Mouse (Mus musculus) embryonic facial prominence, embryonic 11.5 days (tissue): ENCODE results near the gene Gna12. TPM values are rescaled to one million over a fixed set of nuclear protein-coding genes. Genes with fewer than 3 reads are reported as not detected.

Experiments used
- ATAC-seq: fragments of 200-750 bp; cut with Nextera tagmentation; replicated peaks from 2 replicates; pipeline ENCODE4 v1.8.0; 2017; ENCODE audit warnings: low read depth; ENCODE audit not compliant: insufficient number of reproducible peaks, low FRiP score, low TSS enrichment
- DNase-seq: peaks from one replicate; pipeline ENCODE4 v3.0.0-alpha.2; 2015; ENCODE audit warnings: low spot score
- H3K27ac ChIP-seq: fragments of 300-500 bp; sonication (generic); replicated peaks from 2 replicates; pipeline ENCODE4 v1.5.1; 2014; ENCODE audit warnings: mild to moderate bottlenecking, low read depth, low read length, control low read depth
- H3K27me3 ChIP-seq: fragments of 300-500 bp; sonication (generic); 2 replicates; pipeline ENCODE4 v1.6.1; 2014; ENCODE audit warnings: mild to moderate bottlenecking, low read length, moderate library complexity, mixed read lengths; ENCODE audit not compliant: control insufficient read depth, insufficient read depth
- H3K36me3 ChIP-seq: fragments of 300-500 bp; sonication (generic); replicated peaks from 2 replicates; pipeline ENCODE4 v1.6.1; 2014; ENCODE audit warnings: low read depth, mild to moderate bottlenecking, low read length, moderate library complexity, mixed read lengths; ENCODE audit not compliant: control insufficient read depth, insufficient read depth
- H3K4me1 ChIP-seq: fragments of 300-500 bp; sonication (generic); 2 replicates; pipeline ENCODE4 v1.6.1; 2014; ENCODE audit warnings: low read length, mixed read lengths; ENCODE audit not compliant: control insufficient read depth, insufficient read depth
- H3K4me2 ChIP-seq: fragments of 300-500 bp; sonication (generic); 2 replicates; pipeline ENCODE4 v1.6.1; 2014; ENCODE audit warnings: low read depth, mild to moderate bottlenecking, control low read depth, low read length, moderate library complexity
- H3K4me3 ChIP-seq: fragments of 300-500 bp; sonication (generic); 2 replicates; pipeline ENCODE4 v1.5.1; 2014; ENCODE audit warnings: low read depth, low read length, control low read depth
- H3K9ac ChIP-seq: fragments of 300-500 bp; sonication (generic); replicated peaks from 2 replicates; pipeline ENCODE4 v1.6.1; 2014; ENCODE audit warnings: mild to moderate bottlenecking, control low read depth, low read length
- H3K9me3 ChIP-seq: fragments of 300-500 bp; sonication (generic); replicated peaks from 2 replicates; pipeline ENCODE4 v1.6.1; 2016; ENCODE audit warnings: mild to moderate bottlenecking, low read length, inconsistent platforms, mixed read lengths; ENCODE audit not compliant: control insufficient read depth
- WGBS: fragments of 180-500 bp; shearing (Covaris S2); extraction: QIAGEN DNeasy Blood & Tissue Kit; methylation state at CpG from one replicate; pipeline ENCODE4 v1.1.7; 2014; 5-methylcytosine and 5-hydroxymethylcytosine counted together
- polyA plus RNA-seq: library from polyadenylated mRNA; unstranded; fragments of >200 nt; fragmentation: Nextera tagmentation; extraction: Ambion mirVana; gene quantifications from 2 replicates; pipeline ENCODE4 v1.2.1, GENCODE M21; 2014

The Gna12 gene
- polyA plus RNA-seq, 1 experiment from 2014 or later, result 46.8 TPM

- DNase-seq (no peak), ATAC-seq (no peak)
- H3K9me3 ChIP-seq, result no peaks in the 10 kb centered on the region
- no peaks in the 10 kb centered on the region for H3K36me3 ChIP-seq
- H3K4me2 ChIP-seq, result no peak overlapping the region
- H3K4me3 ChIP-seq, result no peak overlapping the region
- WGBS, result 89% methylated on average over 6 of the region's 6 CpGs
- no peaks in the 10 kb centered on the region for H3K27me3 ChIP-seq
- H3K27ac ChIP-seq, result no peak overlapping the region
- no peaks in the 10 kb centered on the region for H3K4me1 ChIP-seq
- H3K9ac ChIP-seq, result no peak overlapping the region
These were observed 29.8 kb downstream of the Gna12 start for GRCm38 (mm10) chr5:140800288-140800923.

DNA sequence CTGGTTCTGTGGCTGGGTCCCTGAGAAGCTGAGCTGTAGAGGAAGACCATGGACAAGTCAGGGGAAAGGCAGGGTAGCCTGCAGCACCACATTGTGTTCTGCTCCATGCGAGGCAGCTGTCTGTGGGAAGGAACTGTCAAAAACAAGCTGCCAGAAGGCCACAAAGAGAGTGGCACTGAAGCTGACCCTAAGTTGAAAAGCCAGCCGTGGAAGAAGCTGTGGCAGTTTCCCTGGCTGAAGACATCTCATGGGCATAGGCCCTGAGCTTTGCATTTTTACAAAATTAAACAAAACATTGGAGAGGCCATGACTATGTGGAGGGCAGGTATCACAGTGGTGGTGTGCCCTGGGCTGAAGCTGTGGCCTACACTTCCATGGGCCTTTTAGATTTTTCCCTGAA, 31.0 kb downstream of the Gna12 start:
- ATAC-seq, result no peak
- DNase-seq, result no peak
- no peak overlapping the region for H3K4me2 ChIP-seq
- H3K4me3 ChIP-seq, result no peak overlapping the region
- WGBS, result 67% methylated on average over 2 of the region's 2 CpGs
- H3K27ac ChIP-seq, result no peak overlapping the region
- no peaks in the 10 kb centered on the region for H3K36me3 ChIP-seq
- no peaks in the 10 kb centered on the region; the same call in 1 of the 2 replicates for H3K9me3 ChIP-seq
- no peaks in the 10 kb centered on the region for H3K27me3 ChIP-seq
- H3K4me1 ChIP-seq, result no peaks in the 10 kb centered on the region
- H3K9ac ChIP-seq, result no peak overlapping the region

DNA sequence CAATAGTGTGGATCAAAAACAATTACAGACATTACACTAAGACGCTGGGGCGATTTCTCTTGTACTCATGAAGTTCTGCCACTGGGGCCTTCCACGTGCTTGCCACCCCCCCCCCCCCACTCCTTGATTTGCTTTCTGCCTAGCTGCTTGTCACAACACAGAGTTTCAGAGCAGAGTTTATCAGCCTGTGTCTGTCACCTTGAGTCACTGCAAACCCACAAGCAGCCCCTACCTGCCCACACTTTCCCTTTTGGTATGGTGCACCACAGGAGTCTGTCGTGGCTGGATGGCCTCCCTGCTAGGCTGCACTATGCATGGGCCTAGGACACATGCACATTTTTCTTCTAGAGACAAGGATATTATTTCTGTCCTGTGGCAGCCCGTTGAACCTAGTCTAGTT, 31.5 kb downstream of the Gna12 start:
- WGBS, result 71% methylated on average over 5 of the region's 5 CpGs
- H3K9me3 ChIP-seq, result no peaks in the 10 kb centered on the region; the same call in 1 of the 2 replicates
- H3K4me2 ChIP-seq, result no peak overlapping the region
- DNase-seq (no peak), ATAC-seq (no peak)
- no peaks in the 10 kb centered on the region for H3K36me3 ChIP-seq
- H3K27me3 ChIP-seq, result no peaks in the 10 kb centered on the region
- no peak overlapping the region for H3K4me3 ChIP-seq
- H3K9ac ChIP-seq, result no peak overlapping the region
- H3K4me1 ChIP-seq, result no peaks in the 10 kb centered on the region
- no peak overlapping the region for H3K27ac ChIP-seq

DNA sequence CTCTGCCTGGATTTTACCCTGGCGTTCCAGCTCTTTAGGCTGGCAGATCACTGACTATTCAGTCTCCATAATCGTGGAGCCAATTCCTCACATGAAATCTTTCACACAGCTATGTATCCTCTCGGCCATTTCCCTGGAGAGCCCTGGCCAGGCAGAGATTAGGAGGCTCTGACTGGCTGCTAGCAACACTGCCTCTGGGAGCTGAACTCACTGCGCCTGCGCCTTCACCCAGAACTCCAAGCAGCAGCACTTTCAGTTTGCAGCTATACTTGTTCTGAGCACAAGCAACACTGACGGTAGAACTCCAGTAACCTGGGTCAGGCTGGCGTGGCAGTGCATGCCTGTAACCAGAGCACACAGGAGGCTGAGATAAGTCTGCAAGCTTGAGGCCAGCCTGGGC, 32.1 kb downstream of the Gna12 start:
- no peak for DNase-seq
- Histone ChIP-seq H3K27me3 (no peaks in the 10 kb centered on the region), H3K27ac (no peak overlapping the region), H3K4me2 (no peak overlapping the region), H3K4me3 (no peak overlapping the region), H3K9me3 (no peaks in the 10 kb centered on the region; the same call in 1 of the 2 replicates), H3K9ac (no peak overlapping the region), H3K36me3 (no peaks in the 10 kb centered on the region), H3K4me1 (no peaks in the 10 kb centered on the region)
- ATAC-seq, result no peak
- 76% methylated on average over 7 of the region's 7 CpGs for WGBS

- H3K9me3 ChIP-seq, result no peaks in the 10 kb centered on the region; the same call in 1 of the 2 replicates
- ATAC-seq (no peak), DNase-seq (no peak)
- no peak overlapping the region for H3K4me2 ChIP-seq
- H3K9ac ChIP-seq, result no peak overlapping the region
- H3K36me3 ChIP-seq, result no peaks in the 10 kb centered on the region
- H3K4me3 ChIP-seq, result no peak overlapping the region
- H3K27ac ChIP-seq, result no peak overlapping the region
- no peaks in the 10 kb centered on the region for H3K4me1 ChIP-seq
- H3K27me3 ChIP-seq, result no peaks in the 10 kb centered on the region
- WGBS, result 90% methylated on average over 3 of the region's 3 CpGs
These were observed 34.2 kb downstream of the Gna12 start for GRCm38 (mm10) chr5:140796051-140796450.

DNA sequence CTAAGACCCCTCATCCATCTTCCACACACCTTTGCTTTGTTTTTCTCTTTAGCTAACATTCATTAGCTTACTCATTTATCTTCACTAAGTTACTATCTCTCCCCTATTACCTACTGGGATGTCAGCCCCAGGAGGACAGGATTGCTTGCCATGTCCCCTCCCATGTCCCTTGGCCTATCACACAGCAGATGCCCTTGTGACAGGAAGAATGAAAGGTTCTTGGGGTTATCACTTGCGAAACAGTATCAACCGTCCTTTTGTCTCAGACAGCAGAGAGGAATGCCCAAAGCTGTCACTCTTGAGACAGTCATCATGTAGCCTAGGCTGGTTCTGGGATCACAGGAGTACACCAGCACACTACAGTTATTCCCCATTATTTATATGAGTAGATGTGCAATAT, 35.1 kb downstream of the Gna12 start:
- DNase-seq, result no peak
- Histone ChIP-seq H3K4me2 (no peak overlapping the region), H3K27ac (no peak overlapping the region), H3K36me3 (no peaks in the 10 kb centered on the region), H3K4me1 (no peaks in the 10 kb centered on the region), H3K9ac (no peak overlapping the region), H3K4me3 (no peak overlapping the region), H3K9me3 (no peaks in the 10 kb centered on the region; the same call in 1 of the 2 replicates), H3K27me3 (no peaks in the 10 kb centered on the region)
- no peak for ATAC-seq
- 57% methylated on average over 2 of the region's 2 CpGs for WGBS

DNA sequence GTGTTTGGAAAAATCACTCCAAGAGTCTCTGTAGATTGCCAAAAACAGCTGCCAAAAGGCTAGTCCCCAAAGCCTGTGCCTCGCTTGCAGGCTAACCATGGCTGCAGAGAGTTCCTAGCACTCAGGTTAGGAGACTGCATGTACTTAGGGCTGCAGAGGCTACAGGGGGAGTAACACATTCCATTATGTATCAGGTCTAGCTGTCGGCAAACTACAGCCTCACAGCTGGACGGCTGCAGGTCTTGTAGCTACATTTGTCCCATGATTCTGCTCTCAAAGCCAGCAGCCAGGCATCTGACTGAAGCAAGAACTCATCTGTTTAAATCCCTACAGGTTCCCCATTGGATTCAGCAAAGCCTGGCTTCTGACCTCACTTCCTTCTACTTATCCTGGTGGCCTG, 35.5 kb downstream of the Gna12 start:
- no peaks in the 10 kb centered on the region for H3K36me3 ChIP-seq
- ATAC-seq (no peak), DNase-seq (no peak)
- no peak overlapping the region for H3K27ac ChIP-seq
- no peaks in the 10 kb centered on the region; the same call in 1 of the 2 replicates for H3K9me3 ChIP-seq
- H3K9ac ChIP-seq, result no peak overlapping the region
- H3K4me3 ChIP-seq, result no peak overlapping the region
- no peaks in the 10 kb centered on the region for H3K27me3 ChIP-seq
- no peaks in the 10 kb centered on the region for H3K4me1 ChIP-seq
- H3K4me2 ChIP-seq, result no peak overlapping the region
- 48% methylated on average over 3 of the region's 3 CpGs for WGBS

DNA sequence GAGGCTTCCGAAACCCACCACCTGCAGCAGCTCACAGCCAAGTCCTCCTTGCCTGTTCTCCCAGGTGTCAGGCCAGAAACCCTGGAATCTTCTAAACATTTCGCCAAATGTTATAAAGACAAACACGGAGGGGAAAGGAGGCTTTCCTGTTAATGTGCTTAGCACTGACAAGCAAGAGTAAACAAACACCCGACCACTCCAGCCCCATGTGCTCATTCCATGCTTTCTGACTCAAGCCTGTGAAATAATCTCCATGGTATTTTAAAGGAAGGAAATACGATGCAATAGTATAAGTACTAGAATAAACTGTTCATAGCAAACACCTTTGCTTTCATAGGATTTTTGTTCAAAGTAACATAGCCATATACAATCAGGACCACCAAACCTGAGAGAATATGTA, 38.0 kb downstream of the Gna12 start:
- Histone ChIP-seq H3K4me3 (no peak overlapping the region), H3K4me1 (no peaks in the 10 kb centered on the region), H3K9me3 (no peaks in the 10 kb centered on the region; the same call in 1 of the 2 replicates), H3K4me2 (no peak overlapping the region), H3K27ac (no peak overlapping the region), H3K36me3 (no peaks in the 10 kb centered on the region), H3K27me3 (no peaks in the 10 kb centered on the region), H3K9ac (no peak overlapping the region)
- DNase-seq (no peak), ATAC-seq (no peak)
- WGBS, result 62% methylated on average over 5 of the region's 5 CpGs
